Mouse (Mus musculus) brain, embryonic 14.5 days (tissue): ENCODE measurements at regions not wholly inside any gene's neighbourhood (a gene's known extent, or its start where the extent isn't known, plus 50 kb on each side); places are given as distances from the start of the nearest gene placed in this dataset.

ENCODE experiments used
- CTCF ChIP-seq: fragments of 200-500 bp; IDR thresholded peaks from 2 replicates; pipeline ENCODE4 v1.5.1; 2012; ENCODE audit warnings: inconsistent platforms, mild to moderate bottlenecking, moderate library complexity, borderline replicate concordance; ENCODE audit not compliant: insufficient read depth, insufficient read length; ENCODE audit errors: extremely low read depth
- POLR2A ChIP-seq: fragments of 200-500 bp; IDR thresholded peaks from 2 replicates; pipeline ENCODE4 v1.6.1; 2012; ENCODE audit warnings: mild to moderate bottlenecking, inconsistent platforms, borderline replicate concordance; ENCODE audit not compliant: poor library complexity, insufficient read depth, insufficient read length, severe bottlenecking; ENCODE audit errors: extremely low read depth

GRCm38 (mm10) chr5:72245382-72245781 is 77.4 kb upstream of the Commd8 start:
- TF ChIP-seq POLR2A, result no peak
- no peak for TF ChIP-seq CTCF
